In the genomic region with DNA sequence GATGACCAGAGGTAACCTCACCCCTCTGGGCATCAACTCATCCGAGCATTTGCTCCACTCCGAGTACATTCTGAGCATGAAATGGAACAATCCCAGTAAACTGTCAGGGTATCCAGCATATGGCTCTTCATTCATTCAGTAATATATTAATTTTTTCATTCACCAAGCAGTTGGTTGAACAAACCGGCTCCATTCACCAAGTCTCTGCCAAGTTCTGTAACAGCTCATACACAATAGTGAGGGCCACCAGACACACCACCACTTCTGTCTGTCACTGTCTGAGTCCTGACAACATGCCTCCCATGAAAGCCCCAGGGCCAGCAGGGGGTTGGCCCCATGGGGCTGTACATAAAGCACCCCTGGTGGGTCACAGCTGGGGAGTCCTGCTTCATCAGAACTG, we compare ENCODE assay signal across 18 mouse cellular contexts. TPM values are rescaled to one million over a fixed set of nuclear protein-coding genes. Genes with fewer than 3 reads are reported as not detected.
DNase-seq lines count a peak whose midpoint lies in the region; ATAC-seq and TF ChIP-seq lines count a peak whose summit lies in the region.
"Had no signal": no experiment of that assay in that cellular context is flagged by ENCODE, and none has a peak within 500 bp of the region (broad histone marks: within the 10 kb centered on the region; RNA-seq: fewer than 3 reads in every experiment).

No protein-coding gene starts in this region.

- no peaks in the 10 kb centered on the region for H3K36me3 ChIP-seq in forebrain, embryonic 15.5 days
- H3K36me3 ChIP-seq in forebrain, embryonic 11.5 days (ENCODE audit: control insufficient read depth, insufficient read depth, low read length) = no peaks in the 10 kb centered on the region
- H3K36me3 ChIP-seq: G1E; hindbrain, embryonic 12.5 days had no signal

- peak; percentile 38; the same call in 1 of the 2 replicates for ATAC-seq in forebrain, embryonic 15.5 days (replicated peaks)
- no peak for ATAC-seq in forebrain, embryonic 11.5 days (replicated peaks; ENCODE audit: low FRiP score)
- ATAC-seq: hindbrain, embryonic 16.5 days; inflammation-experienced regulatory T-cells, adult 6 months; intestine, embryonic 16.5 days; Patski had no signal

- no peak for DNase-seq in forebrain, embryonic 11.5 days (ENCODE audit: low spot score)
- DNase-seq in gastrocnemius, adult 2 months = no peak
- DNase-seq in gastrocnemius, postnatal 10 days = no peak
- DNase-seq in ZHBTc4 (ENCODE audit: low read depth, low spot score) = peak; percentile 70
- DNase-seq in left cerebral cortex, postnatal 4 days = no peak
- DNase-seq: B cell, adult 2 months; cerebellum, adult 18-20 months; cerebellum, adult 9-10 months; cerebellum, postnatal 14 days had no signal

- intact Hi-C loops in gastrocnemius, adult 2 months (cut with DNase I) = loop anchor here (1.0 to 2.0 kb wide), 2 partner anchors 25 to 65 kb away; no protein-coding TSS in a partner anchor
- intact Hi-C loops in left cerebral cortex, postnatal 4 days (cut with DNase I) = loop anchor here (10.0 kb wide), 1 partner anchor 135 kb away; no protein-coding TSS in a partner anchor

- 55% methylated on average over 3 of the region's 3 CpGs for WGBS in forebrain, embryonic 15.5 days
- 83% methylated on average over 3 of the region's 3 CpGs for WGBS in forebrain, embryonic 11.5 days

- no peak overlapping the region for H3K4me3 ChIP-seq in forebrain, embryonic 15.5 days
- H3K4me3 ChIP-seq in forebrain, embryonic 11.5 days (ENCODE audit: low read depth, low read length) = no peak overlapping the region
- no peak overlapping the region for H3K4me3 ChIP-seq in gastrocnemius, adult 2 months
- H3K4me3 ChIP-seq: hindbrain, embryonic 12.5 days had no signal

- peak overlapping the region; percentile 33 for H3K27ac ChIP-seq in forebrain, embryonic 15.5 days (replicated peaks)
- no peak overlapping the region for H3K27ac ChIP-seq in forebrain, embryonic 11.5 days (ENCODE audit: low read depth, low read length)
- H3K27ac ChIP-seq in gastrocnemius, adult 2 months = peak overlapping the region; percentile 89
- H3K27ac ChIP-seq: hindbrain, embryonic 12.5 days had no signal

- H3K4me1 ChIP-seq in forebrain, embryonic 15.5 days = peaks cover 25% of the 10 kb centered on the region
- peaks cover 2% of the 10 kb centered on the region; the same call in 1 of the 2 replicates for H3K4me1 ChIP-seq in forebrain, embryonic 11.5 days (replicated peaks; ENCODE audit: control insufficient read depth, insufficient read depth, low read length)

- H3K4me2 ChIP-seq in forebrain, embryonic 15.5 days (replicated peaks) = no peak overlapping the region
- no peak overlapping the region for H3K4me2 ChIP-seq in forebrain, embryonic 11.5 days (ENCODE audit: low read depth, low read length, severe bottlenecking)
- H3K4me2 ChIP-seq: heart, embryonic 11.5 days; hindbrain, embryonic 12.5 days had no signal

- no peaks in the 10 kb centered on the region for H3K9me3 ChIP-seq in forebrain, embryonic 15.5 days
- no peaks in the 10 kb centered on the region for H3K9me3 ChIP-seq in forebrain, embryonic 11.5 days (ENCODE audit: control insufficient read depth, low read length)
- H3K9me3 ChIP-seq: G1E; hindbrain, embryonic 12.5 days had no signal

- H3K27me3 ChIP-seq in forebrain, embryonic 15.5 days = no peaks in the 10 kb centered on the region
- H3K27me3 ChIP-seq in forebrain, embryonic 11.5 days (ENCODE audit: control insufficient read depth, insufficient read depth, low read length) = no peaks in the 10 kb centered on the region
- H3K27me3 ChIP-seq: CH12.LX; hindbrain, embryonic 12.5 days; Patski had no signal

- H3K9ac ChIP-seq in forebrain, embryonic 15.5 days (replicated peaks) = no peak overlapping the region
- no peak overlapping the region for H3K9ac ChIP-seq in forebrain, embryonic 11.5 days (ENCODE audit: low read length)
- H3K9ac ChIP-seq: hindbrain, embryonic 12.5 days had no signal

- TF ChIP-seq CTCF in gastrocnemius, adult 2 months (IDR thresholded peaks at IDR 0.05) = no peak

RNA-seq across cellular contexts. Expression of a gene that starts 25.9 kb away (rescaled TPM):
- polyA plus RNA-seq in forebrain, embryonic 15.5 days (2015; fragmentation: Nextera tagmentation; extraction: Ambion mirVana) = 10.0 and 10.8 TPM in 2 replicates
- polyA plus RNA-seq in forebrain, embryonic 11.5 days (2014; fragmentation: Nextera tagmentation; extraction: Ambion mirVana) = 24.4 and 25.2 TPM in 2 replicates
- total RNA-seq in gastrocnemius, adult 2 months (2021) = 10 to 100 TPM; 20.6 to 47.1 TPM
- 100 to 1,000 TPM; 258 to 272 TPM for total RNA-seq in gastrocnemius, postnatal 10 days (2021)
- 1 to 10 TPM; 4.7 to 7.2 TPM for total RNA-seq in left cerebral cortex, postnatal 4 days (2021)
- polyA plus RNA-seq: G1E had no signal

RNA-seq across cellular contexts. Expression of a gene that starts 58.5 kb away (rescaled TPM):
- polyA plus RNA-seq in forebrain, embryonic 15.5 days (2015; fragmentation: Nextera tagmentation; extraction: Ambion mirVana) = 21.6 and 28.1 TPM in 2 replicates
- 9.7 and 12.9 TPM in 2 replicates for polyA plus RNA-seq in forebrain, embryonic 11.5 days (2014; fragmentation: Nextera tagmentation; extraction: Ambion mirVana)
- total RNA-seq in gastrocnemius, adult 2 months (2021) = under 1 TPM; 0.31 to 0.89 TPM
- total RNA-seq in gastrocnemius, postnatal 10 days (2021) = 1 to 10 TPM; 3.1 to 4.7 TPM
- total RNA-seq in left cerebral cortex, postnatal 4 days (2021) = 100 to 1,000 TPM; 158 to 162 TPM
- polyA plus RNA-seq: G1E had no signal

Comparison
In these comparisons a context has a peak if more than half of its experiments do, and no peak if none do; other contexts are left out.
1. RNA of a gene that starts 25.9 kb away (total RNA-seq): 258 to 272 TPM in gastrocnemius, postnatal 10 days; 20.6 to 47.1 TPM in gastrocnemius, adult 2 months and 4.7 to 7.2 TPM in left cerebral cortex, postnatal 4 days; every median in the first group is over 4 times any median in the second.
2. RNA of a gene that starts 58.5 kb away (total RNA-seq): 158 to 162 TPM in left cerebral cortex, postnatal 4 days; 3.1 to 4.7 TPM in gastrocnemius, postnatal 10 days and 0.31 to 0.89 TPM in gastrocnemius, adult 2 months; every median in the first group is over 10 times any median in the second.